Mouse (Mus musculus) brain, embryonic 14.5 days (tissue): ENCODE results near the gene Rom1.

Experiments used
- CTCF ChIP-seq: fragments of 200-500 bp; IDR thresholded peaks from 2 replicates; pipeline ENCODE4 v1.5.1; 2012; ENCODE audit warnings: inconsistent platforms, mild to moderate bottlenecking, moderate library complexity, borderline replicate concordance; ENCODE audit not compliant: insufficient read depth, insufficient read length; ENCODE audit errors: extremely low read depth
- POLR2A ChIP-seq: fragments of 200-500 bp; IDR thresholded peaks from 2 replicates; pipeline ENCODE4 v1.6.1; 2012; ENCODE audit warnings: mild to moderate bottlenecking, inconsistent platforms, borderline replicate concordance; ENCODE audit not compliant: poor library complexity, insufficient read depth, insufficient read length, severe bottlenecking; ENCODE audit errors: extremely low read depth

DNA sequence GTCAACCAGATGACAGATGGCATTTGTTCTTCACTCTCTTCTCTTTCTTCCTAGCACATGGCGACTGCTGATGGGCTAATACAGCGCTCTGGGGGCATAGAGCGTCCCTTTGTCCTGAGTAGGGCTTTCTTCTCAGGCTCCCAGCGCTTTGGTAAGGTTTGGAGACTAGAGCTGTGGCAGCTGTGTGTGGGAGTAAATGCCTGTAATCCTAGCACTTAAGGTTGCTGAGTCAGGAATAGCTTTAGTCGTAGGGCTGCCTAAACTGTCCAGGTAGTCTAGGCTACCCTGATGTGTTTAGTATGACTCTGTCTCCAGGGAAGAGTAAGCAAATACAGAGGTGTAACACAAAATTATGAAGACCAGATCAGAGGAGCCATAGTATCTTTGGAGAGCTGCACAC is 17.3 kb downstream of the Rom1 start:
- no peak for TF ChIP-seq CTCF
- TF ChIP-seq POLR2A, result no peak
